Mouse (Mus musculus) heart, embryonic 16.5 days (tissue): Measurements from ENCODE around the gene Tnr. TPM values are rescaled to one million over a fixed set of nuclear protein-coding genes. Genes with fewer than 3 reads are reported as not detected.

Source experiments
- ATAC-seq: fragments of 200-750 bp; cut with Nextera tagmentation; replicated peaks from 2 replicates; pipeline ENCODE4 v1.8.0; 2017; ENCODE audit warnings: moderate number of reproducible peaks; ENCODE audit not compliant: insufficient read depth, low FRiP score; ENCODE audit errors: extremely low read depth
- H3K27ac ChIP-seq: fragments of 300-500 bp; sonication (generic); 2 replicates; pipeline ENCODE4 v1.5.1; 2014; ENCODE audit warnings: mild to moderate bottlenecking, low read length, control low read depth, moderate library complexity
- H3K27me3 ChIP-seq: fragments of 300-500 bp; sonication (generic); 2 replicates; pipeline ENCODE4 v1.6.1; 2014; ENCODE audit warnings: low read length, mixed read lengths; ENCODE audit not compliant: control insufficient read depth, insufficient read depth
- H3K36me3 ChIP-seq: fragments of 300-500 bp; sonication (generic); 2 replicates; pipeline ENCODE4 v1.6.1; 2014; ENCODE audit not compliant: control insufficient read depth, insufficient read depth
- H3K4me1 ChIP-seq: fragments of 300-500 bp; sonication (generic); 2 replicates; pipeline ENCODE4 v1.6.1; 2014; ENCODE audit warnings: low read length, mixed read lengths; ENCODE audit not compliant: control insufficient read depth, insufficient read depth
- H3K4me2 ChIP-seq: fragments of 300-500 bp; sonication (generic); 2 replicates; pipeline ENCODE4 v1.6.1; 2014; ENCODE audit warnings: low read depth, mild to moderate bottlenecking, control low read depth, low read length
- H3K4me3 ChIP-seq: fragments of 300-500 bp; sonication (generic); 2 replicates; pipeline ENCODE4 v1.5.1; 2014; ENCODE audit warnings: mild to moderate bottlenecking, control low read depth, low read length
- H3K9ac ChIP-seq: fragments of 300-500 bp; sonication (generic); 2 replicates; pipeline ENCODE4 v1.6.1; 2014; ENCODE audit warnings: low read length, control low read depth
- H3K9me3 ChIP-seq: fragments of 300-500 bp; sonication (generic); replicated peaks from 2 replicates; pipeline ENCODE4 v1.6.1; 2016; ENCODE audit warnings: low read length; ENCODE audit not compliant: control insufficient read depth
- WGBS: fragments of 180-500 bp; shearing (Covaris S2); extraction: QIAGEN DNeasy Blood & Tissue Kit; methylation state at CpG from one replicate; pipeline ENCODE4 v1.1.7; 2014; 5-methylcytosine and 5-hydroxymethylcytosine counted together
- polyA plus RNA-seq: library from polyadenylated mRNA; unstranded; fragments of >200 nt; fragmentation: Nextera tagmentation; extraction: Ambion mirVana; gene quantifications from 2 replicates; pipeline ENCODE4 v1.2.1, GENCODE M21; 2015

Tnr gene
- polyA plus RNA-seq, 1 experiment from 2014 or later: 0.32 TPM

DNA sequence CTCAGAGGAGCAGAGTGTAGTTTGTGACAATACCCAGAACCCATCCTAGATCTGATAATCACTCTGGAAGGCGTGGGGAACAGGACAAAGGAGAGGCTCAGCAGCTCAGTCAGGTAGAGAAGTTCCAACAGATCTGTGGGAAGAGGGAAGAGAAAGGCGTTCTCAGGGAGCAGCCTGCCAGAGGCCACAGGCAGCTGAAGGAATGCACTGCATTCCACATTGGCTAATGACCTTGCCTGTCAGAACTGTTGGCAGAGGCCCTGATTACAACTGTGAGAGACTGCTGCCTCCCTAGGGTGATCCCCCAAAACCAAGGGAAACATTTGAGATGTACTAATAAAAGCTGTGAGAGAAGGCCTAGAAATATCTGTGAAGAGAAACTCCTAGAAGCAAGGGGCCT is 454.2 kb downstream of the Tnr start:
- peaks cover 3% of the 10 kb centered on the region; the same call in 1 of the 2 replicates for H3K4me1 ChIP-seq
- H3K27me3 ChIP-seq: no peaks in the 10 kb centered on the region
- H3K4me2 ChIP-seq: no peak overlapping the region
- H3K4me3 ChIP-seq: no peak overlapping the region
- peaks cover 3% of the 10 kb centered on the region; the same call in 1 of the 2 replicates for H3K9me3 ChIP-seq
- peak overlapping the region; percentile 5; the same call in 1 of the 2 replicates for H3K27ac ChIP-seq
- no peaks in the 10 kb centered on the region for H3K36me3 ChIP-seq
- 21% methylated on average over 2 of the region's 2 CpGs for WGBS
- H3K9ac ChIP-seq: no peak overlapping the region
- ATAC-seq: peak; percentile 63

DNA sequence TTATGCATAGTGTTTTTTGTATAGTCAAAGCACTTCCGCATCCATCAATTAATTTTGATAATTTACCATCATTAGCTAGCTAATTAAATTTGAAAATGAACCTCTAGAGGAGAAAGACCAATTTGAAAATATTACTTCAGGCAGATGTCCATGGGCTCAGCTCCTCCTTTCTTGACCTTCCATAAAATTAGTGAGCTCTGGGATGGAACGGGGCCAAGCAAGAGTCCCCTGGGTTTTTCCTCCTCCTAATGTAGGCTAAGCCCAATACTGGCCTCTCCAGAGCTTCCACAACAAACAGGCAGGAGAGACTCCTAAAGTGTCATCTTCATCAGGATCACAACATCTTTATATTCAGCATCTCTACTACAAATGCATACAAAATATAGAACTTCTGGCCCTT is 455.5 kb downstream of the Tnr start:
- H3K27me3 ChIP-seq: no peaks in the 10 kb centered on the region
- WGBS: 89% methylated on average over 2 of the region's 2 CpGs
- H3K27ac ChIP-seq: no peak overlapping the region
- no peak overlapping the region for H3K9ac ChIP-seq
- no peak overlapping the region for H3K4me3 ChIP-seq
- peaks cover 3% of the 10 kb centered on the region; the same call in 1 of the 2 replicates for H3K4me1 ChIP-seq
- H3K9me3 ChIP-seq: peaks cover 3% of the 10 kb centered on the region; the same call in 1 of the 2 replicates
- H3K36me3 ChIP-seq: no peaks in the 10 kb centered on the region
- H3K4me2 ChIP-seq: no peak overlapping the region
- ATAC-seq: no peak

DNA sequence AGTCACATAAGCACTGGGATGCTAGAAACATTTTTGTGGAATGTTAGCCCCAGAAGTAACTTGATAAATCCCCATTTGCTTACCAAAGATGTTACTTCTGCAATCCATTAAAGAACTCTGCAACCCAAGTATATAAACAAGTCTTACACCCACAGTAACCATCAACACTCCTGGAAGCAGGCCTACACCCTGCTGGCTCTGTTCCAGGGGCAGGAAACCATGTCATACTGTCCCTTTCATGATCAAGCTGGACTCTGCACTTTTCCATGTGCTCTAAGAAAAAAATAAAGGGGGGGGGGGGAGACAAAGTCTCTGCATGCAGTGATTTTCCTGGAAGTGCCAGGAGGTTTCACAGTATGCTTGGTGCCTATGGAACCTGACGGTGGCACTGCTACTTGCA is 456.8 kb downstream of the Tnr start:
- H3K9me3 ChIP-seq: peaks cover 3% of the 10 kb centered on the region; the same call in 1 of the 2 replicates
- no peaks in the 10 kb centered on the region for H3K27me3 ChIP-seq
- peaks cover 3% of the 10 kb centered on the region; the same call in 1 of the 2 replicates for H3K4me1 ChIP-seq
- no peak overlapping the region for H3K9ac ChIP-seq
- H3K27ac ChIP-seq: no peak overlapping the region
- H3K4me2 ChIP-seq: no peak overlapping the region
- no peaks in the 10 kb centered on the region for H3K36me3 ChIP-seq
- no peak for ATAC-seq
- WGBS: 82% methylated on average over 1 of the region's 1 CpGs
- H3K4me3 ChIP-seq: no peak overlapping the region
